Mouse (Mus musculus) heart, postnatal 14 days (tissue): ENCODE measurements around the gene Retnlb. TPM values are rescaled to one million over a fixed set of nuclear protein-coding genes. Genes with fewer than 3 reads are reported as not detected.

Experiments used
- DNase-seq, 2 experiments: peaks; one replicate each; pipeline ENCODE4 v3.0.0; 2021 to 2022
- intact Hi-C: fragments of 180-260 bp; cut with DNase I; formaldehyde crosslinking; loops from one replicate; pipeline ENCODE4 v1.15.1; 2025
- total RNA-seq, 2 experiments: library from RNA; stranded (reverse); gene quantifications; 2 replicates each; pipeline ENCODE4 v1.2.3; 2021

The Retnlb gene
- total RNA-seq, 2 experiments from 2014 or later = not detected

GRCm38 (mm10) chr16:48867690-48868089, 51.0 kb downstream of the Retnlb start:
- intact Hi-C loops = no loop called here
- DNase-seq = no peak

Other genes starting within 250 kb of the Retnlb start
- gene Trat1, start 44.8 kb upstream of the Retnlb start, total RNA-seq = 1 to 10 TPM in 1 of 2 experiments, under 1 TPM in 1; 0.17 to 1.5 TPM
- 1 to 10 TPM; 3.7 to 6.8 TPM for gene Retnla, start 25.7 kb downstream of the Retnlb start, total RNA-seq
- gene Retnlg, start 55.8 kb downstream of the Retnlb start, total RNA-seq = 1 to 10 TPM; 1.1 to 1.2 TPM
- gene Dzip3, start 177.3 kb downstream of the Retnlb start, total RNA-seq = 1 to 10 TPM; 8.2 to 8.3 TPM
- 1 to 10 TPM; 2.0 to 4.2 TPM for gene Cip2a, start 177.3 kb downstream of the Retnlb start, total RNA-seq
- gene Myh15, start 240.6 kb downstream of the Retnlb start, total RNA-seq = not detected